Mouse (Mus musculus) brain, embryonic 18.5 days (tissue): ENCODE measurements around the gene Gss.
"Not testable (repeated sequence)": the region's sequence is repeated elsewhere in the genome, so short reads cannot be mapped to it uniquely, and the experiment has no call there.

Source experiments
- DNase-seq: peaks from one replicate; pipeline ENCODE4 v3.0.0-alpha.2; 2012; ENCODE audit warnings: low read depth, low spot score

The Gss gene

DNA sequence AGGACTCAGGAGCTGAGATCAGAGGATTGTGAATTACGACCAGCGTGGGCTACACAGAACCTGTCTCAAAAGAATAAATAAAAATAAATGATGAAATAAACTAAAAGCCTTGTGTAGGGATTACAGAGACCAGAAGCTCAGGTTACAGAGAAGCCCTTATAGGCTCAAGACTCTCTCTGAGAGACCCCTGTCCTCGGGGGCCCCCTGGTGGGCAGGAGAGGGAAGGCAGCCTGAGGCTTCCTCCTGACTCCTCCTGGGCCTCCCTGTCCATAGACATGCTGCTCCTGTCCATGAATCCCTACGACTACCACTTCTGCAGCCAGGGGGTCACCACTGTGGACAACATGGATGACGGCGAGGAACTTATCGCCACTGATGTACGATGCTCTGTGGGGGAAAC lies 27.2 kb upstream of the Gss start:
- DNase-seq, result no peak

DNA sequence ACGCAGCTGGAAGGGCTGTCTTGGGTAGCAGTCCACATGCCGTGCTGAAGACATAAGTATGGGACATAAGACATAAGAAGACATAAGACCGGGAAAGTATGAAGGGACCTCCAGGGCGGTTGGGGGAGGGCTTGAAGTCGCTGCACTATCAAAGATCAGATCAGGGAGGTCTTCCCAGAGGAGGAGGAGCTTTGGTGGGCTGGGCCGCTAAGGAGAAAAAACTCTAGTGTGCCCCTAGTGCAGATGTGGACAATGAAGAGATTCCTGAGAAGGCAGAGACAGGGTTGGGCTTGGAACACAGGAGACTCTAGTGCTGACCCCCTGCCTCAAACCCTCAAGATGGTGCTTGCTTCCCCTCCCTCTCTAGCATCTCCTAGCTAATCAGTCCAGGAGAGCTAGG lies 24.4 kb upstream of the Gss start:
- no peak for DNase-seq

DNA sequence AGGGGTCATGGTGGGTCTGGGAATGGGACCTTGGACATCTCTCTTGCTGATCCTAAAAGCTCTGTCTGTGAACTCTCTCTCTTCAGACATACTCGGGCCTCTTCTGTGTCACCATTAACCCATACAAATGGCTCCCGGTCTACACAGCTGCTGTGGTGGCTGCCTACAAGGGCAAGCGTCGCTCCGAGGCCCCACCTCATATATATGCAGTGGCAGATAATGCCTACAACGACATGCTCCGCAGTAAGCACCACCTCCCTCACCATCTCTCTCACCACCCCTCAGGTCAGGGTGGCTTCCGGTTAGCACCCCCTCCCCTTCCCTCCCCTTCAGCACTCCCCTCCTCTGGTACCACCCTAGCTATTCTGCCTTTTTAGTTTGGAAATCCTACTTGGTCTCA lies 21.3 kb upstream of the Gss start:
- no peak for DNase-seq

DNA sequence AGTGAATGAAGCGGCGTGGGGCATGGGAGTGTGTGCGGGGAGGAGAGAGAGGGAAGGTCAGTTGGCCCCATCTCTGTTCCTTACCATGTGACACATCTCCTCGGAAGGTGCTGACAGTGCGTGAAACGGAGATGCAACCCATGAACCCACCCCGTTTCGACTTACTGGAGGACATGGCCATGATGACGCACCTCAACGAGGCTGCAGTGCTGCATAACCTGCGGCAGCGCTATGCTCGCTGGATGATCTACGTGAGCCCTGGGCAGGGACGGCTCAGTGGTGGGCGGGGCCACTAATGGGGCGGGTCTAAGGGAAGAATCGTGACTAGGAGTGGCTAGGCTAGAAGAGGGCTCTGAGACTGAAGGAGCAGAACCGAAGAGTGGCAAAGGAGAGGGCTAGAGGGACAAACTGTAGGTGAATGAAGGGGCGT lies 20.7 kb upstream of the Gss start:
- DNase-seq, result no peak

DNA sequence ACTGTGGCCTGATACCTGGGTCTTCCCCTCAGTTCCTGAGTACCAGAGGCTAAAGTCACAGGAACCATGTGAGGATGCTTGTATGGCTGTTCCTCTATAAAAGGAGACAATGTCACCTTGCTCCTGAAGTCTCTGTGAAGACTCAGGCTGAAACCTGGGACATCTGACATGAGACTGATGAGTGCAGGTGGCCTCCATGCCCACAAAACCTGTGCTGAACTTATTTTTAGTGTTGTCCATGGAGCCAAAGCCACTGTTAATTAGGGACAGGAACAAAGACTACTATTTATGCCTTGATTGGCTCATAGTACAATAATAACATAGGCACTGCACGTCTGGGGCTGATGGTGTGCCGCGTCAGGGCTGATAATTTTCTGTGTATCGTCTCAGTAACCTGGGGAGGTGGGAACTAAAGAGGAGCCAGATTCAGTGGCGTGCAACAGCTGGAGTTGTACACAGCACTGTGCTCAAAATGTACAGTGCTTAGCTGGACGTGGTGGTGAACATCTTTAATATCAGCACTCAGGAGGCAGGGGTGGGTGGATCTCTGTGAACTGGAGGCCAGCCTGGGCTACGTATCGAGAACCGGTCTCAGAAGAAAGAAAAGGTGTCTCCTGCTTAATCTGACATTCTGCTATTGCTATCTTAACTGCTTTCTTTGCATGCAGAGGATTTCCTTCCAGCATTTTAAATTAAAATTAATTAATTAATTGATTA lies 19.4 kb upstream of the Gss start:
- no peak for DNase-seq

DNA sequence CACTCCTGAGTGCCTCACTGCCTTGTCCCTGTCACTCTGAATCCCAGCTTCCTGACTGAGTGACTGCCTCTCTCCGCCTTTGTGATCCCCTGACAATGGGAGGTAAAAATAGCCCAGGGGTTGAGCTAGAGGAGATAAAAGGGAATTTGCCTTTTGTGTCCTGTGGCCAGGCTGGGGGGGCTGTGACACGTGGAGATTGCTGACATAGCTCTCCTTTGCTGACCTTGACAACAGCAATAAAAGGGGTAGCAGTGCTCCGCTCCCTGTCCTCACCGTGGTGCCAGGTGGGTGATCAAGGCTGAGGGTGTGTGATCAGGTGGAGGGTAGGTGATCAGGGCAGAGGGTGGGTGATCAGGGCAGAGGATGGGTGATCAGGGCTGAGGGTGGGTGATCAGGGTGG lies 18.4 kb upstream of the Gss start, which contains the start of gene Myh7b:
Gene Myh7b (plus strand): TSS at position 235 of the 400 bp plus-strand sequence.
- DNase-seq, result no peak

DNA sequence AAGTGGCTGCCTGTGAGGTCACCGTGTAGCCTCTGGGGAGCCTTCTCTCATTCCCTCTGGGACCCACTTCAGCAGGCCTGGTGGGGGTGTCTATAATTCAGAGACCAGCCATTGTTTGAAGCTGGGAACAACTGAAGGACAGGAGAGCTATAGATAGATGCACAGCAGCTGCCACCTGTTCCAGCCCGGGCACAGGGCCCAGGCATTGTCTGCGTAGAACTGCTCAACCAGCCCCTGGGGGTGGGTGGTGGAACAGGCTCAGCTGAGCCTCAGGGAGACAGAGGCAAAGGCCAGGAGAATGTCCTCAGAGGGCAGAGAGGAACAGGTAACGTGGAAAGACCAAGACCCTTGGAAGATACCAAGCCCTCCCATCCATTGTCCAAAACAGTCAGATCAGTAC lies 13.8 kb upstream of the Gss start:
- no peak for DNase-seq

DNA sequence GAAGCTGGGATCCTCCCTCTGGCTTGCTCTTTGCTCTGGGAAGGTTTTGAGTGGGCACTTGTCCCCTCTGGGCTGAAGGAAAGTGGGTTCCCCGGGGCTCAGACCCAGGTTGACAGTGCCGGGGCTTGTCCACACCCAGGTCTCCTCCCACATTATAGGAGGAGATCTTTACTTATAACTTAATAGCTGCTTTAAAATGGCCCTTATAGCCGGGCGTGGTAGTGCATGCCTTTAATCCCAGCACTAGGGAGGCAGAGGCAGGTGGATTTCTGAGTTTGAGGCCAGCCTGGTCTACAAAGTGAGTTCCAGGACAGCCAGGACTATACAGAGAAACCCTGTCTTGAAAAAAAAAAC lies 12.6 kb upstream of the Gss start:
- not testable (repeated sequence) for DNase-seq

DNA sequence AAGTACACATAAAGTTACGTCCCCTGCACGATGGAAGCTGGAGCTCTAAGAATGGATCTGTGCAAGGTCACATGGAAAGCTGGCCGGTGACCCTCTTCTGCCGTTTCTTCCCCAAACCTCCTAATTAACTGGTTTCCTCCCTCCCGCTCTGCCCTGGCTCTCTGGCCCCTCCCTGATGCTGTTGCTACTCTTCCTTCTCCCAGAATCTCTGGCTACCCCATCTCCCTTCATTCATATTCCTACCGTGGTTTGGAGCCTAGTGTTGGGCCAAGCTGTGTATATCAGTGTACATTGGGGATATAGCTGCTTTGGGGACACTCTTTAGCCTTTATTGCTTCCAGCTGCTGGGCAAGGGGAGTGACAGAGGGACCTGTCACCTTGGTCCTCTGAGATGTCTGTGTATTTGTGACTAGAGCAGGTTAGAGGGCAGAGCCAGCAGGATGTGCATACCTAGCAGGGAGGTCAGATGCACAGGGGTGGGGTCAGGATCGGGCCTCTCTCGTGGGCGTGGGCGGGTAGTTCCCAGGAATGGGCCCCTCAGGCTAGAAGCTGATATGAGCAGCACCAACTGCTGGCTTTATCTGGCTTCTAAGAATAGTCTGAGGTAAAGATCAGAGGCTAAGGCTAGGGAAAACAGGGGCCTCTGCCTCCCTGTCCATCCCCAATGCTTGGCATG lies 12.1 kb upstream of the Gss start:
- no peak for DNase-seq

DNA sequence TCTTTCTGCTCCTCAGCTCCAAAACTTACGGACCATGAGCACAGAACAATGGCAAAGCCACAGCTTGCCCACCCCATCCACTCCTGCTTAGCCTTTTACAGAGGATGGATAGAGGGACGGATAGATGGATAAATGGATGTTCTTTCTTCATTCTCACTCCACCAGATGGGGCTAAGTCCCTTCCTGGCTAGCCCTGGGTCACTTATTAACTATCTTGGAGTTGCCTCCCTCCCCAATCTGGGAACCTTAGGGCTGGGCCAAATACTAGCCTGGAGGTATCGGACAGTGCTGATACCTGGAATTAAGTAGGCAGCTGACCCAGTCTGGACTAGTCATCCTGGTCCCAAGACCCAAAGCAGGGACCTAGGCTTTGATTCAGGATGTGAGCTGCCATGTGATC lies 11.1 kb upstream of the Gss start:
- DNase-seq, result no peak

DNA sequence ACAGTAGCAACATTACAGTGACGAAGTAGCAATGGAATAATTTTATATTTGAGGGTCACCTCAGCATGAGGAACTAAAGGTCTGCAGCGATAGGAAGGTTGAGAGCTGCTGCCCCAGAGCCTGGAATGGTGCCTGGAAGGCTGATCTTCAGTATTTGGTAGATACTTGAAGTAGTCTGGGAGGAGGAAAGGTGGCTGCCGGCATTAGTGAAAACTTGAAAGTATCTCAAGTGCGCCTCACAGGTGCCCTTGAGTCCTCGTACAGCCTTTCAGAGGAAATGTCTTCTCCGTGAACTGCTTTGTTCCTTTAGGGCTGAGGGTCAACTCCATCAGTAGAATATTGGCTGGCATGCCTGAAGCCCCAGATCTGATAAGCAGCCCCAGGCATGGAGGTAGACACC lies 2.9 kb upstream of the Gss start:
- DNase-seq, result no peak

DNA sequence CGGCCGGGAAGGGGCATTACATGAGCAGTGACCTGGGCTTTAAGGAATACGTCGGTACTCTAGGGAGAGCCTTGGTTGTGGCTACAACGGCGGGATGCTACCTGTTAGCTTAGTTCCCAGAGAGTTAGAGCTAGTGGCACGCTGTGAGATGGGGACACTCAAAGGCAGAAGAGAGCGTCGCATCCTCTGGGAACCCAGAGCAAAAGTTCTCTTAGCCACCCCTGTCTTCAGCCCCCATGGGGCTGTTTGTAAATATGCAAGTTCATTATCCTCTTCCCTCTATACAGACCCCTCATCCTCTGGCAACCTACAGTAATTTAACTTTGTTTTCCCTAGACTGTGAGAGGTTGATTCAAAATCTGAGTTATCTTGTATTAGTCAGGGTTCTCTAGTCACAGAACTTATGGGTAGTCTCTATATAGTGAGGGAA lies 259 bp upstream of the Gss start:
- no peak for DNase-seq

DNA sequence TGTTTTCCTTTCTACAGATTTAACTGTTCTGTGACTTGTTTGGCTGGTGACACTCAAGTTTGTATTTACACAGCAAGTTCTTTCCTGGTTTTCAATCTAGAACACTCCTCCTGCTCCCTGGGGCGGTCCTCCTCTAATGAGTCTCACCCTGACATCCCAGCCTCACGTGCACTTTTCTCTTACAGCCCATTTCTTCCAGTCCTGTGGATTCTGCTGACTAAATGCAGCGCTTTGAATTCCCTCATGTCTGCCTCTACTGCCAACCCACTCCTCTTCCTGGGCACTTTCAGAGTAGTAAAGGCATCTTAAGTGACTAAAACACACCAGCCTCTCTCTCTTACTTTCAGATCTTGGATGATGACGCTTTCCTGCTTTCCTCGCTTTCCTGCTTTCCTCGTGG lies 934 bp downstream of the Gss start:
- DNase-seq, result no peak

DNA sequence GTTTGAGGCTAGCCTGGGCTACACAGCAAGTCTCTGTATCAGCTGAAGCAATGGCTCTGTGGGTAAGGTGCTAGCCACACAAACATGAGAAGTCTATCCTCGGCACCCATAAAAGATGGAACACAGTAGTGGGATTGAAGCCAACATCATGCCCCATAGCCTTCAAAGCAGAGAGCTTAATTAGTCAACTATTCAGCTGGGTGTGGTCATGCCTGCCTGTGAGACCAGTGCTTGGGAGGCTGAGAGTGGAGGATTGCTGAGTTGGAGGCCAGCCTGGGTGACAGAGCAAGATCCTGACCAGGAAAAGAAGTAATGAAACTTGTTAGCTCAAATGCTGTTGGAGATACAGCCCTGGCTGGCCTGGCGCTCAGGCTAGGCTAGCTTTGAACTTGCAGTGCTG lies 1.7 kb downstream of the Gss start:
- DNase-seq, result no peak

DNA sequence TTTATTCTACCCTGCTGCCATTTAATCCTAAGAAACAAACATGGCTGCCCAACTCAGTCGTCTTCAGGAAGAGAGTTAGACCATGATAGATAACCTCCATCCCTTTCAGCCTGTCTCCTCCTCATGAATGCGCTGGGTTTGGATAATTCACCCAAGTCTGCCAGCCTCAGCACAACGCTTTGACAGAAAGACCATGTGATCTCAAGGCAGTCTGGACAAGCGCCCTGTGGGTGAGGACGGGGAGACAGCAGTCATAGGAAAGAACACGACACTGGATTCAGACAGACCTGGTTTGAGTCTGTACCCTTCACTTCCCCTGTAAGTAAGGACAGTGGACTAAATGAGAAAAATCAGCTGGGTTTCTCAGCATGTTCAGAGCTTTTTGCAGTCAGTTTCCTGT lies 3.1 kb downstream of the Gss start:
- DNase-seq, result no peak

DNA sequence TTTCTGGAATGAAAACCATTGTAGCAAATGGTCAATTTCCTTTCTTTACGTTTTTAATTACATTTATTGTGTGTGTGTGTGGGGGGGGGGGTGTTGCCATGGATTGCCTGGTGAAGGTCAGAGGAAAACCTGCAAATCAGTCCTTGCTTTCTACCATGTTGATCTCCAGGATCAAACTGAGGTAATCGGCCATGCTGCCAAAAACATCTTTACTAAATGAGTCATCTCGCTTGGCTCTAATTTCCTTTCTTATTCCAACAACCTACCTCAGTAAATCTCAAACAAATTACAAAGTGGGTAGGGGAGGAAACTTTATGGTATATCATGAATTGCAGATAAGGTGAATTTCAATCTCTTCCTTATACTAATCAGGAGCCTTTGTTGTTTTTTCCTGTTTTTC lies 4.5 kb downstream of the Gss start:
- no peak for DNase-seq

DNA sequence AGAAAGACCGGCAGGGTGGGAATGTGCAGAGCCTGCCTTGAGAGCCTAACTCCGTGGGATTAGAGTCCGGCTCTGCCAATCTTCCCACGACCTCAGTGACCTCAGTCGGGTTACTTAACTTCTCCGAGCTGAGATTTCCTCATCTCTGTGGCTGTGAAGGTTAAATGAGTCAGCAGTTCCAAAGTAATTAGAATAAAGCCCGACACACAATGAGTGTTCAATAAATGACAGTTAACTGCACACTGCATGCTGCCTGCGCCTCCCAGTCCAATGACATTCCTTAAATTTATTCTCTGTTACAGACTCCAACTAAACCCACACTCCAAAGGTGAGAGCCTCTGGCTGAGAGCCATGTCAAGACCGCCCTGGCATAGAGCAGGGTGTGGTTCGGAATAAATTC lies 7.1 kb downstream of the Gss start:
- no peak for DNase-seq

DNA sequence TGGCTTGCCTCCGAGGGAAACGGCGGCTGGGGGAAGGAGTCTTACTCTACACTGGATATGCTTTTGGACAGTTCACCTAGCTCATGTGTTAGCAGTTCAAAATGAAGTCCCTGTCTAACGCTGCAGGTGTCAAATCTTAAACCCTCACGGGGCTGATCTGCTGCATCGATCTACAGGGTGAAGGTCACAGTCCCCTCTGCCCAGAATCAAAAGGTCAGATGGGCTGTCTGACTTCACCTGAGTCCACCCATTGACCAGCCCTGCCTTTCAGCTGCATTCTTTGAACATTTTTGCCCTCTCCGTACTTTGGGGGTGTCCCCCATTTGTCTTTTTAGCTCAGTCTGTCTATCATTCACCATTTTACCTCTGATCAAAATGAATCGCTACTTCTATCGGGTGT lies 7.5 kb downstream of the Gss start:
- DNase-seq, result no peak

DNA sequence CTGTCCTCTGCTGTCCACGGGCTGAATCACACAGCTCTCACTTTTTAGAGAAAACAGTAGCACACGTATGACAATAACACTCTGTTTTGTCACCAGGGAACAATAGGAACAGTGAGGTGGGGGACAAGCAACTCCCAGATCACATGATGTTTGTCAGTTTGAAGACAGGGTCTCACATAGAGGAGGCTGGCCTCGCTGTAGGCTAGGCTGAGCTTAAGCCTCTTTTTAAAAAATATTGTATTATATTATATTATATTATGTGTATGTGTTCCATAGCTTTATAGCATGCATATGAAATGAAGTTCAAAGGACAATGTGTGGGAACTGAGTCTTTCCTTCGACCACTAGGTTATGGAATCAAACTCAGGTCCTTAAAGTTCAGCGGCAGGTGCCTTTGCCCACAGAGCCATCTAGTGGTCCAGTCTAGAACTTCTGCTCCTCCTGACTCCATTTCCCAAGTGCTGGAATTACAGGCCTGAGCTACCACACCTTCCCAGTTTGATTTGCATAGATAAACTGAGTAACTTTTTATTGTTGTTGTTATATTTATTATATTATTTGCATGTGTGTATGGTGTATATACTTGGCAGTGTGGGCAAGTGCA lies 8.6 kb downstream of the Gss start:
- peak; percentile 18 for DNase-seq

DNA sequence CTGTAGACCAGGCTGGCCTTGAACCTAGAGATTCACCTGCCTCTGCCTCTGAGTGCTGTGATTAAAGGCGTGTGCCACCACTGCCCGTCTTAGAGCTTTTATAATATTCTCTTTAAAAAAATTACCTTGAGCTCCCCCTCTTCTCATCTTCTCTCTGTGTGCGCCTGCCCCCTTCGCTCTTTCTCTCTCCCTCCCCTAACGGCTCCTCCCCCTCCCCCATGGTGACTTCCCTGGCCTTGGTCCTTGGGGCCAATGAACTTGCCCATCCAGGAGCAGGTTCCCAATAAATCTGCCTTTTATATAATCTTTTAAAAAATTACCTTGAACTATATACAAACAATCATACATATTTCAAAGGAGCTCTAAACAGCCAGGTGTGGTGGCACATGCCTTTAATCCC lies 9.6 kb downstream of the Gss start:
- DNase-seq, result no peak

DNA sequence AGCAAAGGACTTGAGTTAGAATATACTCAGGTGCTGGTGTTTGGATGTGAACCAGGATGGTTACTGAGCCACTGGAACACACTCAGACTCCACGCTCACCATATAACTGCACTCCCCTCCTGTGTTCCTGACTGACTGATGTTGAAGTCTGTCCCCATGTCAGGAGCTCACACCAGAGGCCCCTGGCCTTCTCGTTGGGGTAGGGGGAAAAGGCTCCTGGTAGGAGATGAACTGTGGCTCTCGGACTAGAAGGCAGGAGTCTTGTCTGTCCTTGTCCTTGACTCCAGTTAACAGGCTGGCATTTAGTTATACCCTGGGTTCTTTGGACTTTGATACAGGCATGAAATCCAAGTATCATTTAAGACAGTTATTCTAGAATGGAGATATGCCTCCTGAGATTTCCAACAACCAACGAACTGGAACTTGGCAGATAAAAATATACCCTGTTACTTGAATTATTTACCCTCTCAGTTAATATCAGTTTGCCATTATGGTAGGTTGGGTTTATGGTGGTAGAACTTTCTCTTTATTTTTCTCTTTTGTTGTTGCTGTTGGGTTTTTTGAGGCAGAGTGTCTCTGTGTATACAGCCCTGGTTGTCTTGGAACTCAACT lies 10.1 kb downstream of the Gss start:
- DNase-seq, result no peak

DNA sequence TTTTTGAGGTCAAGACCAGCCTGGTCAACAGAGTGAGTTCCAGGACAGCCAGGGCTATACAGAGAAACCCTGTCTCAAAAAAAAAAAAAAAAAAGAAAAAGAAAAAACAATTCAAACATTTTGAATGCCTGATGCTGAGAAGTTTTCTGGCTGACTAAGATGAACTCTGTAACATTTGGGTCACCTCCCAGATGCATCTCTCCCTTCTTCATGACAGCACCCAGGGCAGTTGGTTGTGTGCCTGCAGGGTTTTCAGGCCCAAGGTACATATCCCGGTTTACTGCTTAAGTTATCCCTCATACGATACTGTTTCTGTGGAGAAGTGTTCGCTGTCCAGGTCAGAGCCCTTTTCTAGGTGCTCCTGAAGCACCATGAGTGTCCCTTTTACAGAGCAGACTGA lies 12.3 kb downstream of the Gss start:
- DNase-seq, result no peak

DNA sequence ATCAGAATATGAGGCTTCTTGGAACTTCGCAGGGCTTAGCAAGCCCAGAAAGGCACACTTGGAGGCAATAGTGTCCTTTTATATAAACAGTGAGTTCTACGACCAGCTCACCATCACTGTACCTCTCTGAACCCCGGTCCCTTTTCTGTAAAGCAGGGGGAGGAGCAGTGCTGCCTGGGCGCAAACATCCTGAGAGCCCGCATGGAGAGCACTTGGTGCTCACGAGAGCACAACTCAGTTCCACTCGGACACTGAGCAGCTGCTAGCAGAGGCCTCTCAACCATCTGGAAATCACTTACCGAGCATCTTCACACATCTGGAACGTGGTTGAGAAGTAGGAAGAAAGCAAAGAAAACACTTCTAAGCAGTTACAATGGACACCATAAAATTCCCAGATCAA lies 16.0 kb downstream of the Gss start:
- DNase-seq, result no peak
